23 mouse cellular contexts compared by ENCODE assay signal in genomic region chr8:77331180-77331579, GRCm38 (mm10).
"Had no signal": no experiment of that assay in that cellular context is flagged by ENCODE, and none has a peak within 500 bp of the region (broad histone marks: within the 10 kb centered on the region; RNA-seq: fewer than 3 reads in every experiment).

No protein-coding gene starts in this region.

- H3K9me3 ChIP-seq: heart, embryonic 10.5 days; heart, embryonic 12.5 days; hindbrain, embryonic 10.5 days; hindbrain, embryonic 12.5 days; limb, embryonic 10.5 days; limb, embryonic 12.5 days had no signal

- H3K27ac ChIP-seq: gastrocnemius, adult 2 months; heart, embryonic 10.5 days; hindbrain, embryonic 12.5 days; hindbrain, embryonic 14.5 days; layer of hippocampus, adult 2 months; left cerebral cortex, adult 2 months; limb, embryonic 10.5 days; liver, embryonic 14.5 days had no signal

- H3K4me3 ChIP-seq: gastrocnemius, adult 2 months; heart, embryonic 10.5 days; heart, embryonic 12.5 days; hindbrain, embryonic 10.5 days; hindbrain, embryonic 12.5 days; layer of hippocampus, adult 2 months; left cerebral cortex, adult 2 months; limb, embryonic 10.5 days; limb, embryonic 12.5 days had no signal

- H3K27me3 ChIP-seq: heart, embryonic 12.5 days; hindbrain, embryonic 12.5 days; limb, embryonic 12.5 days had no signal

- ATAC-seq: inflammation-experienced regulatory T-cells, adult 6 months; intestine, postnatal 0 days had no signal

- H3K4me1 ChIP-seq: limb, embryonic 10.5 days had no signal

- H3K36me3 ChIP-seq: hindbrain, embryonic 10.5 days; hindbrain, embryonic 12.5 days had no signal

- H3K4me2 ChIP-seq: heart, embryonic 12.5 days; hindbrain, embryonic 12.5 days; hindbrain, embryonic 14.5 days; limb, embryonic 12.5 days; liver, embryonic 11.5 days had no signal

- DNase-seq: gastrocnemius, adult 2 months; gastrocnemius, postnatal 10 days; gastrocnemius, postnatal 25 days; heart, adult 18-20 months; heart, postnatal 10 days; heart, postnatal 4 days; kidney, adult 18-20 months; kidney, postnatal 10 days; kidney, postnatal 36 days; liver had no signal

- H3K9ac ChIP-seq: heart, embryonic 12.5 days; hindbrain, embryonic 12.5 days; hindbrain, embryonic 14.5 days; limb, embryonic 12.5 days; liver, embryonic 14.5 days had no signal
